Mouse (Mus musculus): Measurements from ENCODE around the gene Fndc7. TPM values are rescaled to one million over a fixed set of nuclear protein-coding genes. Genes with fewer than 3 reads are reported as not detected.
"Not testable (repeated sequence)": the region's sequence is repeated elsewhere in the genome, so short reads cannot be mapped to it uniquely, and the experiment has no call there.

The Fndc7 gene
- polyA plus RNA-seq, 1 experiment from 2014 or later: 0.08 TPM

DNA sequence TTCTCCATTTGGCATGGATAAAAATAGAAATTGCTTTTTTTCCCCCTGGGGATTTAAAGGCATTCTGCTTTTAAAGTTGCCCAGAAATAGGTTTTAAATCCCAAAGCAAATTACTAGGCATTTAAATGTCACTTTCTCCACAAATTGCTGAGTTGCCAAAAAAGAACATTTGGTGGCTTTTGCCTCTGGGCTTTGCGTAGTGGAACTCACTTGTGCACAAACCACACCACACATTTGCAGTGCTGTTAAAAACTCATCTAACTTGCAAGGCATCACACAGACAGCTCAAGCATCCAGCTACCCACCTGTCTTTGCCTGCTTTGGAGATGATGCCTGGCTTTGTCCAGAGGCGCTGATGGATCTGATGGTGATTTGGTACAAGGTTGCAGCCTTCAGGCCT is 6.7 kb downstream of the Fndc7 start:
- H3K4me1 ChIP-seq (ENCODE audit: control insufficient read depth, insufficient read depth, low read length): no peaks in the 10 kb centered on the region; the same call in 1 of the 2 replicates
- no peak overlapping the region for H3K9ac ChIP-seq (ENCODE audit: low read depth, low read length)
- H3K27me3 ChIP-seq (ENCODE audit: control insufficient read depth, insufficient read depth, low read depth, low read length): no peaks in the 10 kb centered on the region
- WGBS: 90% methylated on average over 2 of the region's 2 CpGs
- H3K27ac ChIP-seq (ENCODE audit: low read length): no peak overlapping the region
- H3K9me3 ChIP-seq (replicated peaks; ENCODE audit: control insufficient read depth, low read length, poor library complexity, severe bottlenecking): no peaks in the 10 kb centered on the region
- ATAC-seq: no peak
- no peak overlapping the region for H3K4me3 ChIP-seq (ENCODE audit: low read depth, low read length)
- no peak overlapping the region for H3K4me2 ChIP-seq (ENCODE audit: low read length)
- H3K36me3 ChIP-seq (ENCODE audit: control insufficient read depth, insufficient read depth, low read length): no peaks in the 10 kb centered on the region

DNA sequence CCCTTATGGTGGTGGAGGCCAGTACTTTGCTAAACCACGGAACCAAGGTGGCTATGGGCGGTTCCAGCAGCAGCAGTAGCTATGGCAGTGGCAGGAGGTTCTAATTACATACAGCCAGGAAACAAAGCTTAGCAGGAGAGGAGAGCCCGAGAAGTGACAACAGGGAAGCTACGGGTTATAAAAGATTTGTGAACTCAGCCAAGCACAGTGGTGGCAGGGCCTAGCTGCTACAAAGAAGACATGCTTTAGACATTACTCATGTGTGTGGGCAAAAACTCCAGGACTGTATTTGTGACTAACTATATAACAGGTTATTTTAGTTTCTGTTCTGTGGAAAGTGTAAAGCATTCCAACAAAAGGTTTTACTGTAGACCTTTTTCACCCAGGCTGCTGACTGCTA is 7.9 kb downstream of the Fndc7 start:
- not testable (repeated sequence) for H3K36me3 ChIP-seq (ENCODE audit: control insufficient read depth, insufficient read depth, low read length); H3K9ac ChIP-seq (ENCODE audit: low read depth, low read length); H3K4me2 ChIP-seq (ENCODE audit: low read length); H3K27ac ChIP-seq (ENCODE audit: low read length); H3K9me3 ChIP-seq (replicated peaks; ENCODE audit: control insufficient read depth, low read length, poor library complexity, severe bottlenecking); H3K4me3 ChIP-seq (ENCODE audit: low read depth, low read length); H3K4me1 ChIP-seq (ENCODE audit: control insufficient read depth, insufficient read depth, low read length); H3K27me3 ChIP-seq (ENCODE audit: control insufficient read depth, insufficient read depth, low read depth, low read length); ATAC-seq
- WGBS: 32% methylated on average over 4 of the region's 4 CpGs

GRCm38 (mm10) chr3:108880544-108881507 is 9.0 kb downstream of the Fndc7 start:
- Histone ChIP-seq H3K4me2 (ENCODE audit: low read length) (no peak overlapping the region), H3K9me3 (replicated peaks; ENCODE audit: control insufficient read depth, low read length, poor library complexity, severe bottlenecking) (no peaks in the 10 kb centered on the region), H3K36me3 (ENCODE audit: control insufficient read depth, insufficient read depth, low read length) (no peaks in the 10 kb centered on the region), H3K4me1 (ENCODE audit: control insufficient read depth, insufficient read depth, low read length) (no peaks in the 10 kb centered on the region), H3K9ac (ENCODE audit: low read depth, low read length) (no peak overlapping the region), H3K4me3 (ENCODE audit: low read depth, low read length) (no peak overlapping the region), H3K27me3 (ENCODE audit: control insufficient read depth, insufficient read depth, low read depth, low read length) (no peaks in the 10 kb centered on the region), H3K27ac (ENCODE audit: low read length) (no peak overlapping the region)
- WGBS: 70% methylated on average over 28 of the region's 28 CpGs
- ATAC-seq: no peak

DNA sequence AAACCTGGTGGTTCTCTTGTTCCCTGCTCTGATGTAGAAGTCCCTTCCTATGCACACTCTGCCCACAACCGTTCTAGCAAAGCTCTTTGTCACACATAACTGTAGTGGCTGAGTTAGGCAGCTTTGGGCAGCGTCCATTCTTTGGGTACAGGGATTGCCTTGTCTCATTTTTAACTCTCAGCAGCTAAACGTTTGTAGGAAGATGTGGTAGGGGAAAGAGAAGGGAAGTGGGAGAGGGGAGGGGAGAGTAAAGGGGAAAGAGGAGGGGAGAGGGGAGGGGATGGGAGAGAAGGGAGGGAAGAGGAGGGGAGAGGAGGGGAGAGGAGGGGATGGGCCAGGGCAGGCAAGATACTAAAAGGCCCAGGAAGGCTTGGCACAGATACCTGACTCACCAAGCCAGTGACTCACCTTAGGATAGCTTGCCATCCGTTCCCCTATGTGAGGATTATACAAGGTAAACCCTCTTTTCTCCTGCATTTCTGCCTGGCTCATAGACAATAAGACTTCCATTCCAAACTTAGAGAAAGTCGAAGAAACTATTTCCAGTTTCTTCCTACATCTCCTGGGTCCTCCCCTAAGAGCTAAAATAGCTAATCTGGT is 9.9 kb downstream of the Fndc7 start:
- Histone ChIP-seq H3K27me3 (ENCODE audit: control insufficient read depth, insufficient read depth, low read depth, low read length) (no peaks in the 10 kb centered on the region), H3K36me3 (ENCODE audit: control insufficient read depth, insufficient read depth, low read length) (no peaks in the 10 kb centered on the region), H3K9ac (ENCODE audit: low read depth, low read length) (no peak overlapping the region), H3K4me1 (ENCODE audit: control insufficient read depth, insufficient read depth, low read length) (no peaks in the 10 kb centered on the region), H3K27ac (ENCODE audit: low read length) (no peak overlapping the region), H3K4me3 (ENCODE audit: low read depth, low read length) (no peak overlapping the region), H3K4me2 (ENCODE audit: low read length) (no peak overlapping the region), H3K9me3 (replicated peaks; ENCODE audit: control insufficient read depth, low read length, poor library complexity, severe bottlenecking) (no peaks in the 10 kb centered on the region)
- WGBS: 67% methylated on average over 5 of the region's 5 CpGs
- ATAC-seq: no peak

DNA sequence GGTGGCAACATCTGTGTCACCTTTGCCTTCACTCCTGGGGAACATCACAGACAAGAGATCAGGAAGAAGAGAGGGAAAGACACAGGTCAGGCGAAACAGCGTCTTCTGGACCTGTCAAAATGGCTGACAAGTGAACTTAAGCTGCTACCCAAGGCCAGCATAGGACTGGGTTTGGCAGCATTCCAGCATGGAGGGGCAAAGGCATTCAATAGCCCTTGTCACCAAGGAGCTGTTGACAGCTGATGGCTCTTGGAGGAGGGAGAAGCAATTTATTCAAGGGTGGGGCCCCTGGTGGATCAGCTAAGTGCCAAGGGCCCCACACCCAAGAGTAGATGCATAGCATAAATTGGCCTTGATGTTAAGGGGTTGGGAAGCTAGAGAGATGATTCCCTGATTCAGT is 10.7 kb downstream of the Fndc7 start:
- H3K9me3 ChIP-seq (replicated peaks; ENCODE audit: control insufficient read depth, low read length, poor library complexity, severe bottlenecking): no peaks in the 10 kb centered on the region
- no peaks in the 10 kb centered on the region for H3K4me1 ChIP-seq (ENCODE audit: control insufficient read depth, insufficient read depth, low read length)
- H3K9ac ChIP-seq (ENCODE audit: low read depth, low read length): no peak overlapping the region
- no peak overlapping the region for H3K27ac ChIP-seq (ENCODE audit: low read length)
- no peak overlapping the region for H3K4me2 ChIP-seq (ENCODE audit: low read length)
- no peaks in the 10 kb centered on the region for H3K36me3 ChIP-seq (ENCODE audit: control insufficient read depth, insufficient read depth, low read length)
- no peaks in the 10 kb centered on the region for H3K27me3 ChIP-seq (ENCODE audit: control insufficient read depth, insufficient read depth, low read depth, low read length)
- no peak overlapping the region for H3K4me3 ChIP-seq (ENCODE audit: low read depth, low read length)
- WGBS: 65% methylated on average over 2 of the region's 2 CpGs
- no peak for ATAC-seq

DNA sequence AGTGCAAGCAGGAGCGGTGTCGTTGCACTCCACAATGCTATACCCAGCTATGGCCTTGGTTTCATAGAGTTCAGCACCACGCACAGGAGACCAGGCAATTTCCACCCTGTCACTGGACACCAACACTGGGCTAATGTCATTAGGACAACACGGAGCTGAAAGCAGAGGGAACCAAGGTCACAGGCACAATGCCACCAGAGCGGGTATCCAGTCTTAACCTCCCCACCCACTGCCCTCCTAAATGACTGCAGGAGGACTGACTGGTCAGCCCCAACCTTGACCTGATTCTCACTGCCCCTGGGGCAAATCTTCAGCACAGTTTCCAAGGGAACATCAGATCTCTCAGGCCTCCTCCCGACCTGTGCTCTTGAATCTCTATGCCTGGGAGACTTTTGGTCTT is 19.2 kb downstream of the Fndc7 start:
- WGBS: 79% methylated on average over 6 of the region's 6 CpGs
- H3K4me2 ChIP-seq (ENCODE audit: low read length): no peak overlapping the region
- no peak overlapping the region for H3K27ac ChIP-seq (ENCODE audit: low read length)
- H3K36me3 ChIP-seq (ENCODE audit: control insufficient read depth, insufficient read depth, low read length): no peaks in the 10 kb centered on the region
- H3K9ac ChIP-seq (ENCODE audit: low read depth, low read length): no peak overlapping the region
- no peaks in the 10 kb centered on the region for H3K27me3 ChIP-seq (ENCODE audit: control insufficient read depth, insufficient read depth, low read depth, low read length)
- no peaks in the 10 kb centered on the region for H3K9me3 ChIP-seq (replicated peaks; ENCODE audit: control insufficient read depth, low read length, poor library complexity, severe bottlenecking)
- ATAC-seq: no peak
- H3K4me1 ChIP-seq (ENCODE audit: control insufficient read depth, insufficient read depth, low read length): no peaks in the 10 kb centered on the region
- no peak overlapping the region for H3K4me3 ChIP-seq (ENCODE audit: low read depth, low read length)

GRCm38 (mm10) chr3:108867449-108867848 is 22.4 kb downstream of the Fndc7 start:
- no peaks in the 10 kb centered on the region for H3K4me1 ChIP-seq (ENCODE audit: control insufficient read depth, insufficient read depth, low read length)
- H3K9ac ChIP-seq (ENCODE audit: low read depth, low read length): no peak overlapping the region
- no peaks in the 10 kb centered on the region for H3K9me3 ChIP-seq (replicated peaks; ENCODE audit: control insufficient read depth, low read length, poor library complexity, severe bottlenecking)
- no peak overlapping the region for H3K4me2 ChIP-seq (ENCODE audit: low read length)
- H3K4me3 ChIP-seq (ENCODE audit: low read depth, low read length): no peak overlapping the region
- WGBS: 91% methylated on average over 3 of the region's 3 CpGs
- H3K27me3 ChIP-seq (ENCODE audit: control insufficient read depth, insufficient read depth, low read depth, low read length): no peaks in the 10 kb centered on the region
- no peaks in the 10 kb centered on the region for H3K36me3 ChIP-seq (ENCODE audit: control insufficient read depth, insufficient read depth, low read length)
- ATAC-seq: no peak
- H3K27ac ChIP-seq (ENCODE audit: low read length): no peak overlapping the region

DNA sequence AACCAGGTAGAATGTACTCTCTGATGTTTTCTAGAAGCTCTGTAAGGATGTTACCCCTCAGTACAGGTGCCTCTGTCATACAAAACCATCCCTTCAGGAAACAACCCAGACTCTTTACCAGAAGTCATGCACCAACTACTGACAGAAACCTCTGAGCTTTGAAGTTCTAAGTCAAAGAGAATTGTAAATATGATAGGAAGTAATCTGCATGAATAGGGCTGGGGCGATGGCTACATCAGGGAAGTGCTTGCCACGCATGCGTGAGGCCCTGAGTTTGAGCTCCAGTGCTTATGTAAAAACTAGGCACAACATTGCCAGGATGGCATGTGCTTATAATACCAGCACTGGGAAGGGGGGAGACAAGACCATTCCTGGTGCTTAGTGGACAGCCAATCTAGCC is 24.1 kb downstream of the Fndc7 start:
- no peaks in the 10 kb centered on the region for H3K36me3 ChIP-seq (ENCODE audit: control insufficient read depth, insufficient read depth, low read length)

GRCm38 (mm10) chr3:108865129-108865528 is 24.7 kb downstream of the Fndc7 start:
- H3K27ac ChIP-seq (ENCODE audit: low read length): no peak overlapping the region
- H3K27me3 ChIP-seq (ENCODE audit: control insufficient read depth, insufficient read depth, low read depth, low read length): no peaks in the 10 kb centered on the region
- no peaks in the 10 kb centered on the region for H3K9me3 ChIP-seq (replicated peaks; ENCODE audit: control insufficient read depth, low read length, poor library complexity, severe bottlenecking)
- H3K4me1 ChIP-seq (ENCODE audit: control insufficient read depth, insufficient read depth, low read length): no peaks in the 10 kb centered on the region
- no peak overlapping the region for H3K9ac ChIP-seq (ENCODE audit: low read depth, low read length)
- no peak overlapping the region for H3K4me2 ChIP-seq (ENCODE audit: low read length)
- ATAC-seq: no peak
- 21% methylated on average over 3 of the region's 3 CpGs for WGBS
- no peaks in the 10 kb centered on the region for H3K36me3 ChIP-seq (ENCODE audit: control insufficient read depth, insufficient read depth, low read length)
- no peak overlapping the region for H3K4me3 ChIP-seq (ENCODE audit: low read depth, low read length)

More for the DNA sequence above, 24.1 kb downstream of the Fndc7 start:
- H3K4me2 ChIP-seq (ENCODE audit: low read length): no peak overlapping the region
- H3K9ac ChIP-seq (ENCODE audit: low read depth, low read length): no peak overlapping the region
- H3K27ac ChIP-seq (ENCODE audit: low read length): no peak overlapping the region
- ATAC-seq: no peak
- H3K4me3 ChIP-seq (ENCODE audit: low read depth, low read length): no peak overlapping the region
- 91% methylated on average over 3 of the region's 3 CpGs for WGBS
- H3K27me3 ChIP-seq (ENCODE audit: control insufficient read depth, insufficient read depth, low read depth, low read length): no peaks in the 10 kb centered on the region
- no peaks in the 10 kb centered on the region for H3K9me3 ChIP-seq (replicated peaks; ENCODE audit: control insufficient read depth, low read length, poor library complexity, severe bottlenecking)
- H3K4me1 ChIP-seq (ENCODE audit: control insufficient read depth, insufficient read depth, low read length): no peaks in the 10 kb centered on the region

Data from midbrain, embryonic 16.5 days (tissue).